Mouse (Mus musculus) embryonic facial prominence, embryonic 12.5 days (tissue): ENCODE results near the gene Nme7. TPM values are rescaled to one million over a fixed set of nuclear protein-coding genes. Genes with fewer than 3 reads are reported as not detected.

ENCODE experiments used
- ATAC-seq: fragments of 200-750 bp; cut with Nextera tagmentation; 2 replicates; pipeline ENCODE4 v1.8.0; 2017; ENCODE audit not compliant: insufficient number of reproducible peaks, insufficient read depth, low FRiP score, low TSS enrichment
- H3K27ac ChIP-seq: fragments of 300-500 bp; sonication (generic); 2 replicates; pipeline ENCODE4 v1.5.1; 2016; ENCODE audit warnings: mild to moderate bottlenecking
- H3K27me3 ChIP-seq: fragments of 300-500 bp; sonication (generic); 2 replicates; pipeline ENCODE4 v1.6.1; 2016; ENCODE audit warnings: mild to moderate bottlenecking, moderate library complexity
- H3K36me3 ChIP-seq: fragments of 300-500 bp; sonication (generic); 2 replicates; pipeline ENCODE4 v1.6.1; 2016; ENCODE audit warnings: mild to moderate bottlenecking
- H3K4me1 ChIP-seq: fragments of 300-500 bp; sonication (generic); 2 replicates; pipeline ENCODE4 v1.6.1; 2016
- H3K4me2 ChIP-seq: fragments of 300-500 bp; sonication (generic); replicated peaks from 2 replicates; pipeline ENCODE4 v1.6.1; 2016; ENCODE audit warnings: mild to moderate bottlenecking, moderate library complexity
- H3K4me3 ChIP-seq: fragments of 300-500 bp; sonication (generic); 2 replicates; pipeline ENCODE4 v1.5.1; 2016; ENCODE audit warnings: mild to moderate bottlenecking
- H3K9ac ChIP-seq: fragments of 300-500 bp; sonication (generic); 2 replicates; pipeline ENCODE4 v1.6.1; 2016; ENCODE audit warnings: mild to moderate bottlenecking, moderate library complexity
- H3K9me3 ChIP-seq: fragments of 300-500 bp; sonication (generic); 2 replicates; pipeline ENCODE4 v1.6.1; 2016; ENCODE audit warnings: mild to moderate bottlenecking, moderate library complexity
- whole genome bisulfite sequencing: fragments of 180-500 bp; shearing (Covaris S2); methylation state at CpG from one replicate; pipeline ENCODE4 v1.1.7; 2016; 5-methylcytosine and 5-hydroxymethylcytosine counted together
- polyA plus RNA-seq: library from polyadenylated mRNA; unstranded; fragments of >200 nt; fragmentation: Nextera tagmentation; extraction: Ambion mirVana; gene quantifications from 2 replicates; pipeline ENCODE4 v1.2.1, GENCODE M21; 2016

Gene Nme7
- polyA plus RNA-seq, 1 experiment from 2014 or later, result 41.0 TPM

DNA sequence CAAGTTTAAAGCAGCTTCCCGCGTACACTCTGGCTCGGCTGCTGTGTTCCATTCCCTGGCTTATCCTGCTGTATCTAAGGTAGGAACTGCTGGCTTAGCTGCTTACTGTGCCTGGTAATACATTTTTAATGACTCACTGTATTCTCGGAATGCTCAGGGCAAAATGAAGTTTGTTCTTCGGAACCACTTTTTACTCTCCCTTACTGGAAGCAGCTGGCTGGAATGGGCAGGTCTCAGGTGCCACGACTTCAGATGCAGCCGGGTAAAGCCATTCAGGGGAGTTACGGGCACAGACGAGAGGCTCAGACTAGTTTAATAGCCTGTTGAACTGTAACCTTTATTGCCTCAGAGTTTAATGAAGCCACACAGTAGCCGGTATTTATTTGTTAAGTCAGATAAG lies 17.5 kb downstream of the Nme7 start:
- no peak overlapping the region for H3K4me2 ChIP-seq
- H3K4me1 ChIP-seq, result no peaks in the 10 kb centered on the region
- H3K36me3 ChIP-seq, result 0 out of 2 replicates have a peak, but pooled peaks cover 3% of the 10 kb centered on the region
- no peak overlapping the region for H3K9ac ChIP-seq
- no peaks in the 10 kb centered on the region for H3K9me3 ChIP-seq
- no peak overlapping the region for H3K4me3 ChIP-seq
- no peaks in the 10 kb centered on the region for H3K27me3 ChIP-seq
- 82% methylated on average over 10 of the region's 10 CpGs for WGBS
- ATAC-seq, result no peak
- no peak overlapping the region for H3K27ac ChIP-seq

DNA sequence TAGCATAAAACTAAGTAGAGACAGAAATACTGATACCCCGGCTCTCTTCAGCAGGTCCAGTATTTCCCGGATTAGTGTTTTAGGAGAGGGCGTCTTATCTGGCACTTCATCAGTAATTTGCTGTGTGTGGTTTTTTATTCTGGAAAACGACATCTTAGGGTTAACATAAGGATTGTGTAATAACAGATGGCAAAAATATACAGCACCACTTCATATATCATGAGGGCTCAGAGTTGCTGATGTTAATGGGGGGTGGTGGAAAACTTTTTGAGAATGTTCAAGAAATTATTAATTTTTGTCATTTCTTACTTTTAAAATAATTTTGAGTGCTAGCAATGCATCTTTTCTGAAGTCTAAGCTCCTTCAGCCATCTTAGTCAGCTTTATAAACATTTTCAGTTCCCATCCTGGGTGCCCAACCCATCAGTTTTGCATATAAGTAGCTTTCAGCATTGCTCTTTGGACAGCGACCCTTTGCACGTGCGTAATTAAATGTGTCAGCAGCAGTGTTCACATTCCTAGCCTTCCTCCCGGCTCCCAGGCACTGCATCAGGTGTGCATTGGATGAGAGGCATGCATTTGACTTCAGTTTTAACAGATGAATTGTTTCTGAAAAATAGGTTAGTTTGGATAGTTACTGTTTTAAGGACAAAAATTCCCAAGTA lies 19.2 kb downstream of the Nme7 start:
- 77% methylated on average over 8 of the region's 8 CpGs for WGBS
- no peak for ATAC-seq
- H3K9me3 ChIP-seq, result no peaks in the 10 kb centered on the region

DNA sequence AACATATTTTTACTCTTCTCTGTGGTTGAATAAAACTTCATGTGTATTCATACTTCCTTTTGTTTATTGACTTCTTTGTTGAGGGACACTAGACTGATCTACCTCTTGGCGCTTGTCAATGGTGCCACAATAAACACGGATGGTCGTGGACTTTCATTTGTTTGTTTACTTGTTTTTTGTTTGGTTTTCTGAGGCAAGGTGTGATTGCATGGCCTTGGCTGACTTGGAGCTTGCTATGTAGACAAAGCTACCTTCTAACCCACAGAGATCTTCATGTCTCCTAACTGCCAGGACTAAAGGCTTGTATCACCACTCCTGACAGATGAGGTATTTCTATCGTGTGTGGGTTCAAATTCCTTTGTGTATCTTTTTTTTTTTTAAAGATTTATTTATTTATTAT lies 20.3 kb downstream of the Nme7 start:
- Histone ChIP-seq H3K4me2 (no peak overlapping the region), H3K36me3 (no peaks in the 10 kb centered on the region; the same call in 1 of the 2 replicates), H3K27me3 (no peaks in the 10 kb centered on the region), H3K4me1 (peaks cover 4% of the 10 kb centered on the region; the same call in 1 of the 2 replicates), H3K4me3 (no peak overlapping the region), H3K9ac (no peak overlapping the region), H3K27ac (no peak overlapping the region), H3K9me3 (no peaks in the 10 kb centered on the region)
- ATAC-seq, result no peak
- 93% methylated on average over 4 of the region's 4 CpGs for WGBS

More for the DNA sequence above, 19.2 kb downstream of the Nme7 start:
- Histone ChIP-seq H3K4me2 (no peak overlapping the region), H3K36me3 (0 out of 2 replicates have a peak, but pooled peaks cover 3% of the 10 kb centered on the region), H3K4me3 (no peak overlapping the region), H3K27me3 (no peaks in the 10 kb centered on the region), H3K27ac (no peak overlapping the region), H3K9ac (no peak overlapping the region), H3K4me1 (peaks cover 4% of the 10 kb centered on the region; the same call in 1 of the 2 replicates)

DNA sequence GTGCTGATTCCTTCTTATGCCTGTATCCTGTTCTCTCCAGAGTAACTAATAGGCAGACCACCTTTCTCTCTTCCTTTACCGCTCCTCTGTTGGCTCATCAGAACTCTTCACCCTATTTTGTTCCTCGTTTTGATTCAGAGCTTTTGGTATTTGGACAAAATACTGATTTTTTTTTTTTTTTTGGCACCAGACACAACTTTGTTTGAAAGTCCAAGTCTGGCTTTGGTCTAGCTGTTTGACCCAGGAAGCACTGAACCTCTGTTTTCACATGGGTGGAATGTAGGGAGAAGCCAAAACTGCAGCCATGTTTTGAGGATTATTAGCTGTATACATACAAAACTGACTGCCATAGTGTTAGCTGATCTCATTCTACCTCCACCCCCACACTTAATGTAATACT lies 21.0 kb downstream of the Nme7 start:
- no peak overlapping the region for H3K4me3 ChIP-seq
- H3K27ac ChIP-seq, result no peak overlapping the region
- no peak overlapping the region for H3K4me2 ChIP-seq
- WGBS, result 92% methylated on average over 2 of the region's 2 CpGs
- peaks cover 4% of the 10 kb centered on the region; the same call in 1 of the 2 replicates for H3K4me1 ChIP-seq
- no peaks in the 10 kb centered on the region for H3K27me3 ChIP-seq
- H3K9me3 ChIP-seq, result no peaks in the 10 kb centered on the region
- H3K9ac ChIP-seq, result no peak overlapping the region
- H3K36me3 ChIP-seq, result no peaks in the 10 kb centered on the region; the same call in 1 of the 2 replicates
- no peak for ATAC-seq

DNA sequence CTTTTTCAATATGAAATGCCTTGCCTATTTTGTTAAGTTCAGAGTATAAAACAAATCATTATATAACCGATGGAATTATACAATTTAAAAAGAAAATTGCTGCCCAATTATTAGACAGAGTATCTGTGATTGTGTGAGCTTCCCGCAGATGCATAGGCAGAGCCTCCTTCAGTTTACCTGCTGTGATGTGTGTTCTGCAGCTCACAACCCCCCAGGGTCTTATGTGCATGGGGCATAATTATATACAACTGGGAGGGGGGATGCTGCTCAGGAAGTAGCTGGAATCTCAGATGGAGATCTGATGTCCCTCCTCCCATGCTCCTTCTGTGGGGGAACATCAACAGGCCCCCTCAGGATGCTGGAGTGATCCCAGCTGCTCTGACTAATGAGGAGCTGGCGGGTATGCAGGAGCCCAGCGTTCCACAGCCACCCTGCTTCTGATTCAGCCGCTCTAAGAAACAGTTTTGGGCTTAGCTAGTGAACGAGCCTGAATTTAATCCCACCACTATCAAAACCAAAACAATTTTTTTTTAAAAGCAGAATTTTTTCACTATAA lies 22.8 kb downstream of the Nme7 start:
- 64% methylated on average over 6 of the region's 6 CpGs for WGBS
- no peak overlapping the region for H3K27ac ChIP-seq
- H3K4me1 ChIP-seq, result peaks cover 4% of the 10 kb centered on the region; the same call in 1 of the 2 replicates
- H3K4me2 ChIP-seq, result no peak overlapping the region
- no peak overlapping the region for H3K9ac ChIP-seq
- H3K9me3 ChIP-seq, result no peaks in the 10 kb centered on the region
- peaks cover 9% of the 10 kb centered on the region for H3K36me3 ChIP-seq
- no peak for ATAC-seq
- H3K4me3 ChIP-seq, result no peak overlapping the region
- H3K27me3 ChIP-seq, result no peaks in the 10 kb centered on the region

DNA sequence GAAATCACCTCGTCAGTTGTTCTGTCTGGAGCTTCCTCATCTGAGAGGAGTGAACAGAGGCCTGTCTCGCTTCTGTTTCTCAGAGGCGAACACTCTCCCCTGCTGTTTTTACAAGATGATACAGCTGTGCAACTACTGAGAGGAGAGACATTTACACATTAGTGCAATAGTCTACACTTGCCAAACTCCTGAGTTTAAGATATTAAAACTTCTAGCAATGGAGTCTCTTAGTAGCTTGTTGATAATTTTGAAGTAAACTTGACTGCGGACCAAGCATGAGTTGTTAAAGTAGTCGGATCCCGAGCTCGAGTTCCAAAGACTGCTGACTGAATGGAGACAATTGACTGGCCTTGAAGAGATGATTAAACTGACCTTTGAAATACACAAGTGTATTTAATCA lies 23.8 kb downstream of the Nme7 start:
- Histone ChIP-seq H3K4me1 (peaks cover 4% of the 10 kb centered on the region; the same call in 1 of the 2 replicates), H3K36me3 (peaks cover 12% of the 10 kb centered on the region), H3K9me3 (no peaks in the 10 kb centered on the region), H3K4me2 (no peak overlapping the region), H3K4me3 (no peak overlapping the region), H3K27ac (no peak overlapping the region), H3K9ac (no peak overlapping the region), H3K27me3 (no peaks in the 10 kb centered on the region)
- WGBS, result 82% methylated on average over 7 of the region's 7 CpGs
- ATAC-seq, result no peak

DNA sequence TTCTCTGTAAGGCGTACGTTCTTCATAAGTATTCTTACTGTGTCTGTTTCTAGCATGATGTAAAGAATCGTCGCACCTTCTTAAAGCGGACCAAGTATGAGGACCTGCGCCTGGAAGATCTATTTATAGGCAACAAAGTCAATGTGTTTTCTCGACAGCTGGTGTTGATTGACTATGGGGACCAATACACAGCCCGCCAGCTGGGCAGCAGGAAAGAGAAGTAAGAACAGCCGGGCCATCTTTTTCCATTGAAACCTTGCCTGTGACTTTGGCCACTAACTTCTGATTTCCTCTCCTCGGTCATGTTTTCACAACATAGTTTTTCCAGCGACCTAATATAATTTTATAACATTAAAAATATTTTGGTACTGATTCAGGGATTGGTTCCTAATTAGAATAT lies 28.6 kb downstream of the Nme7 start:
- Histone ChIP-seq H3K4me3 (no peak overlapping the region), H3K9me3 (no peaks in the 10 kb centered on the region), H3K27me3 (no peaks in the 10 kb centered on the region), H3K36me3 (peaks cover 25% of the 10 kb centered on the region), H3K9ac (no peak overlapping the region), H3K4me2 (no peak overlapping the region), H3K27ac (no peak overlapping the region), H3K4me1 (no peaks in the 10 kb centered on the region)
- 85% methylated on average over 11 of the region's 11 CpGs for WGBS
- no peak for ATAC-seq

DNA sequence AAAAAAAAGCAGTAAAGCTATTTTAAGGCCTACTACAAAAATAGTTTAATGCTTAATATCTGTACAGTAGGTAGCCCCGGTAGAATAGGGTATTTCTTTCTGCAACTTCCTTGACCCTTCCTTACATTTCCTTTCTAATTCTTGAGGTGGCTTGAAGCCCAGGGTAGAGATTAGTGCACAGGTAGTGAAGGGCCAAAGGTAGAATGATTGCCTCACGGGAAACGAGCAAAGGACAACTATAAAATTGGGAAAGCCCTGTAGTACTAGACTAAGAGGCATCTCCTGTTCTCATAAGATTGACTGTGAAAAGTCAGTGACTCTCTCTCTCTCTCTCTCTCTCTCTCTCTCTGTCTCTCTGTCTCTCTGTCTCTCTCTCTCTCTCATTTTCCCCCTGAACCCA lies 31.5 kb downstream of the Nme7 start:
- WGBS, result 91% methylated on average over 3 of the region's 3 CpGs
- Histone ChIP-seq H3K9ac (no peak overlapping the region), H3K9me3 (no peaks in the 10 kb centered on the region), H3K27me3 (no peaks in the 10 kb centered on the region), H3K36me3 (peaks cover 28% of the 10 kb centered on the region), H3K27ac (no peak overlapping the region), H3K4me3 (no peak overlapping the region), H3K4me1 (no peaks in the 10 kb centered on the region), H3K4me2 (no peak overlapping the region)
- no peak for ATAC-seq

DNA sequence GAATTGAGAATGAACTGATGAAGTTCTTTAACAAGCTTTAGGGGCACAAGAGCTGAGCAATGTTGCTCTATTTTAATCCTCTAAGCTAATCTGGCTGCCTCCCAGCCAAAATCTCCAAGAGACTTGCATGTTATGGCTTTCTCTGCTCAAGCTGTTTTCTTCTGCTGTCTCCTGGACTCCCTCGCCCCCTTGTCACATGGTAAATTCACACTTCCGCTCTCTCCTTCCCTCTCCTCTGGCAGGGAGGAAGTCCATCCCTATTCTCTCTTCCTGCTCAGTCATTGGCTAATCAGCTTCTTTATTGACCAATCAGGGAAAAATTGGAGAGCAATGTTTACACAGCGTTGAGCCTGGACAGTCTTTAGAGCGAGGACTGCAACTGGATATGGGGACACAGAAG lies 31.9 kb downstream of the Nme7 start:
- Histone ChIP-seq H3K4me1 (no peaks in the 10 kb centered on the region), H3K4me2 (no peak overlapping the region), H3K36me3 (peaks cover 24% of the 10 kb centered on the region), H3K9ac (no peak overlapping the region), H3K27ac (no peak overlapping the region), H3K9me3 (no peaks in the 10 kb centered on the region), H3K27me3 (no peaks in the 10 kb centered on the region), H3K4me3 (no peak overlapping the region)
- WGBS, result 84% methylated on average over 4 of the region's 4 CpGs
- no peak for ATAC-seq

DNA sequence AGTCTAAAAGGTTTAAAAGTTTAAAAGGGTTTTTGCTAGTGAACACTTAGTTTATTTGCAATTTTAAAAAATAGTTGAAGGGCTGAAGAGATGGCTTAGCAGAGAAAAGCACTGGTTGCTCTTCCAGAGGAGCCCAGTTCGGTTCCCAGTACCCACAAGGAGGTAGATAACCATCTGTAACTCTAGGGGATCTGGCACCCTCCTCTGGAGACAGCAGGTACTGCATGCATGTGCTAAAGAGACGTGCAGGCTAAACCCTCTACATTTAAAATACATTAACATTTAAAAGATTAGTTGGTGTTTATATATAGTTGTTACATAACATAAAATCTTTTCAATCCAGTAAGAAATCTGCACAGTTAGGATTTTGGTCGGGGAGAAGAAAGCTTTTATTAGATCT lies 38.2 kb downstream of the Nme7 start:
- 82% methylated on average over 3 of the region's 3 CpGs for WGBS
- no peak for ATAC-seq

DNA sequence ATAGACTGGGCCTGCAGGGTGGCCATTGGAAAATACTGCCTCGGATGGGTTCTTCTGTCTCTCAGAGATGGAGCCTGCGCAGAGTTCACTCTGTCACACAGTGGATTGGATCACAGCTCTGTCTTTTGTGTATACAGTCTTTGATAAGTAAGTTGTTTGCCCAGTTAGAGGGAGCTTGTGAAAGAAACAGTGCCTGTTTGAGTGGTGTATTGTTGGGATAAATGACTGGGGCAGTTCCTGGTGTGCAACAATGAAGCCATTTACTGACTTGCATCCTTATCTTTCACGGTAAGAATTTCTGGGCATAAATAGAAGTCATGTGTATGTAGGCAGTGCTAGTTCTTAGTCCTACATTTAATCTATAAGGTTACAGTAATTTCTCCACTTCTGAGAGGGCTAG lies 49.5 kb downstream of the Nme7 start:
- Histone ChIP-seq H3K9ac (no peak overlapping the region), H3K27me3 (no peaks in the 10 kb centered on the region), H3K27ac (no peak overlapping the region), H3K4me1 (no peaks in the 10 kb centered on the region), H3K9me3 (no peaks in the 10 kb centered on the region), H3K4me3 (no peak overlapping the region), H3K36me3 (peaks cover under 1% of the 10 kb centered on the region; the same call in 1 of the 2 replicates), H3K4me2 (no peak overlapping the region)
- no peak for ATAC-seq
- 50% methylated on average over 3 of the region's 3 CpGs for WGBS

More for the DNA sequence above, 38.2 kb downstream of the Nme7 start:
- no peaks in the 10 kb centered on the region for H3K4me1 ChIP-seq
- H3K4me2 ChIP-seq, result no peak overlapping the region
- H3K9me3 ChIP-seq, result no peaks in the 10 kb centered on the region
- H3K36me3 ChIP-seq, result peaks cover 21% of the 10 kb centered on the region; the same call in 1 of the 2 replicates
- no peaks in the 10 kb centered on the region for H3K27me3 ChIP-seq
- H3K9ac ChIP-seq, result no peak overlapping the region
- no peak overlapping the region for H3K27ac ChIP-seq
- no peak overlapping the region for H3K4me3 ChIP-seq

DNA sequence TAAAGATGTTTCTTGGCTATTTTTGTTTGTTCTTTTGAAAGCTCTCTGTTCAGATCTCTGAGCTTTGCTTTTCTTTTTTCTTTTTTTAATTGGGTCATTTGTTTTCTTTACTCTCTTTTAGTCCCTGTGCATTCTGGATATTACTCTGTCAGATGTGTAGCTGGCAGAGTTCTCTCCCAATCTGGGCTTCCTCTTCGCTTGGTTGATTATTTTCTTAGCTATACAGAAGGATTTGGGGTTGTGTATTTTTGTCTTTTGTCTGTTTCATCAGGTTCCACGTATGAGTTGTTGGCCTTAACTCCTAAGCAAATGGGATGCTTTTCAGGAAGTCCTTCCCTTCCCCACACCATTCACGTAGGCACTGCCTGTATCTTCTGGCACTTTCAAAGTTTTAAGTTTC lies 54.1 kb downstream of the Nme7 start:
- no peak overlapping the region for H3K27ac ChIP-seq
- no peak overlapping the region for H3K4me2 ChIP-seq
- WGBS, result 57% methylated on average over 3 of the region's 3 CpGs
- H3K4me1 ChIP-seq, result no peaks in the 10 kb centered on the region
- H3K27me3 ChIP-seq, result no peaks in the 10 kb centered on the region
- no peak overlapping the region for H3K9ac ChIP-seq
- no peaks in the 10 kb centered on the region for H3K36me3 ChIP-seq
- H3K9me3 ChIP-seq, result no peaks in the 10 kb centered on the region
- ATAC-seq, result no peak
- H3K4me3 ChIP-seq, result no peak overlapping the region
